Mouse (Mus musculus): ENCODE data around the gene Rnaseh2c. TPM values are rescaled to one million over a fixed set of nuclear protein-coding genes. Genes with fewer than 3 reads are reported as not detected.

The Rnaseh2c gene
- polyA plus RNA-seq, 1 experiment from 2014 or later = 200 TPM

Other genes with a start within 250 kb of the Rnaseh2c start
- gene Eif1ad, start 235.1 kb upstream of the Rnaseh2c start, polyA plus RNA-seq (2016; fragmentation: Nextera tagmentation; extraction: Ambion mirVana) = 86.9 and 89.4 TPM in 2 replicates
- 575 and 616 TPM in 2 replicates for gene Banf1, start 234.7 kb upstream of the Rnaseh2c start, polyA plus RNA-seq (2016; fragmentation: Nextera tagmentation; extraction: Ambion mirVana)
- 88.2 and 96.2 TPM in 2 replicates for gene Sart1, start 213.2 kb upstream of the Rnaseh2c start, polyA plus RNA-seq (2016; fragmentation: Nextera tagmentation; extraction: Ambion mirVana)
- 0.39 TPM in 1 of 2 replicates, not detected in the other for gene Tsga10ip, start 199.3 kb upstream of the Rnaseh2c start, polyA plus RNA-seq (2016; fragmentation: Nextera tagmentation; extraction: Ambion mirVana)
- 221 and 228 TPM in 2 replicates for gene Drap1, start 176.9 kb upstream of the Rnaseh2c start, polyA plus RNA-seq (2016; fragmentation: Nextera tagmentation; extraction: Ambion mirVana)
- 45.1 and 48.5 TPM in 2 replicates for gene AI837181, start 176.7 kb upstream of the Rnaseh2c start, polyA plus RNA-seq (2016; fragmentation: Nextera tagmentation; extraction: Ambion mirVana)
- not detected in 2 replicates for gene Fosl1, start 154.3 kb upstream of the Rnaseh2c start, polyA plus RNA-seq (2016; fragmentation: Nextera tagmentation; extraction: Ambion mirVana)
- 5.5 and 6.0 TPM in 2 replicates for gene Ccdc85b, start 144.0 kb upstream of the Rnaseh2c start, polyA plus RNA-seq (2016; fragmentation: Nextera tagmentation; extraction: Ambion mirVana)
- 98.0 and 111 TPM in 2 replicates for gene Fibp, start 141.3 kb upstream of the Rnaseh2c start, polyA plus RNA-seq (2016; fragmentation: Nextera tagmentation; extraction: Ambion mirVana)
- 1.7 and 2.7 TPM in 2 replicates for gene Ctsw, start 133.4 kb upstream of the Rnaseh2c start, polyA plus RNA-seq (2016; fragmentation: Nextera tagmentation; extraction: Ambion mirVana)
- gene Efemp2, start 127.9 kb upstream of the Rnaseh2c start, polyA plus RNA-seq (2016; fragmentation: Nextera tagmentation; extraction: Ambion mirVana) = 67.6 and 69.1 TPM in 2 replicates
- 41.3 and 47.0 TPM in 2 replicates for gene Mus81, start 113.5 kb upstream of the Rnaseh2c start, polyA plus RNA-seq (2016; fragmentation: Nextera tagmentation; extraction: Ambion mirVana)
- gene Cfl1, start 111.4 kb upstream of the Rnaseh2c start, polyA plus RNA-seq (2016; fragmentation: Nextera tagmentation; extraction: Ambion mirVana) = 3,131 and 3,331 TPM in 2 replicates
- not detected in 2 replicates for gene 1700020D05Rik, start 98.1 kb upstream of the Rnaseh2c start, polyA plus RNA-seq (2016; fragmentation: Nextera tagmentation; extraction: Ambion mirVana)
- gene Snx32, start 91.3 kb upstream of the Rnaseh2c start, polyA plus RNA-seq (2016; fragmentation: Nextera tagmentation; extraction: Ambion mirVana) = 9.6 and 15.3 TPM in 2 replicates
- 0.16 and 0.29 TPM in 2 replicates for gene Ovol1, start 41.2 kb upstream of the Rnaseh2c start, polyA plus RNA-seq (2016; fragmentation: Nextera tagmentation; extraction: Ambion mirVana)
- 1.6 and 2.3 TPM in 2 replicates for gene Ap5b1, start 33.8 kb upstream of the Rnaseh2c start, polyA plus RNA-seq (2016; fragmentation: Nextera tagmentation; extraction: Ambion mirVana)
- gene Kat5, start 8.4 kb downstream of the Rnaseh2c start, polyA plus RNA-seq (2016; fragmentation: Nextera tagmentation; extraction: Ambion mirVana) = 65.6 and 74.8 TPM in 2 replicates
- 28.7 and 31.2 TPM in 2 replicates for gene Rela, start 35.6 kb downstream of the Rnaseh2c start, polyA plus RNA-seq (2016; fragmentation: Nextera tagmentation; extraction: Ambion mirVana)
- gene Sipa1, start 61.8 kb downstream of the Rnaseh2c start, polyA plus RNA-seq (2016; fragmentation: Nextera tagmentation; extraction: Ambion mirVana) = 22.3 and 22.9 TPM in 2 replicates
- 28.7 and 29.9 TPM in 2 replicates for gene Map3k11, start 86.9 kb downstream of the Rnaseh2c start, polyA plus RNA-seq (2016; fragmentation: Nextera tagmentation; extraction: Ambion mirVana)
- gene Pcnx3, start 87.0 kb downstream of the Rnaseh2c start, polyA plus RNA-seq (2016; fragmentation: Nextera tagmentation; extraction: Ambion mirVana) = 22.8 and 25.6 TPM in 2 replicates
- gene Kcnk7, start 102.5 kb downstream of the Rnaseh2c start, polyA plus RNA-seq (2016; fragmentation: Nextera tagmentation; extraction: Ambion mirVana) = 0.20 TPM in 1 of 2 replicates, not detected in the other
- gene Ehbp1l1, start 124.4 kb downstream of the Rnaseh2c start, polyA plus RNA-seq (2016; fragmentation: Nextera tagmentation; extraction: Ambion mirVana) = 9.3 and 9.5 TPM in 2 replicates
- gene Fam89b, start 127.8 kb downstream of the Rnaseh2c start, polyA plus RNA-seq (2016; fragmentation: Nextera tagmentation; extraction: Ambion mirVana) = 141 and 160 TPM in 2 replicates
- 2.9 and 3.1 TPM in 2 replicates for gene Ltbp3, start 139.0 kb downstream of the Rnaseh2c start, polyA plus RNA-seq (2016; fragmentation: Nextera tagmentation; extraction: Ambion mirVana)
- 68.3 and 71.3 TPM in 2 replicates for gene Scyl1, start 169.5 kb downstream of the Rnaseh2c start, polyA plus RNA-seq (2016; fragmentation: Nextera tagmentation; extraction: Ambion mirVana)

Data from midbrain, embryonic 10.5 days (tissue).